Mouse (Mus musculus) CD4-positive, CD25-positive, alpha-beta regulatory T cell, adult 2 months (primary cell): ENCODE measurements around the gene Pax3.

ENCODE experiments used
- DNase-seq: peaks from one replicate; pipeline ENCODE4 v3.0.0-alpha.2; 2012; ENCODE audit warnings: low read depth, low spot score

The Pax3 gene

DNA sequence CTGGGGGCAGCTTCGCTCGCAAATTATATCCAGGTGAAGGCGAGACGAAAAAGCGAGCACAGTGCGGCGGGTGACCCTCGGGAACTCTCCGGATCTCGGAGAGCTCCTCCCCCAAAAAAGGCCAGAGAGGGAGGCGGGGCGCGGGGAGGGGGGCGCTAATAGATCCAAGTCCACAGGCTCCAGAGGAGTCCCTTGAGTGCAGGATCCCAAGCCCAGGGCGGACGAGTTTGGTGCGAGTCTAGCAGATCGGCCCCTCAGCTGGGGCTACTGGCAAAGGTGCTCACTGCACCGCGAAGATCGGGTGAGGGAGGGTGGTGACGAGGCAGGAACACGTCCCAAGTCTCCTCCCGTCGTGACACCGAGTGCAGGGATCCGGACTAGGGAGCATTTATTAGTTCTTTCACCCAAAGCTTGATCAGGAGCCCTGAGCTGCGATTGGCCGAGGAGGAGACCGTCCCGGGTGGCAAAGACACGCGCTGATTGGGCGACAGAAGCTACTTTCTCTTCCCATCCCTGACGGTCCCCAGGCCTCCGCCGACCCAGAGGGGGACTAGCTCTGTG, at the start of gene Pax3:
Gene Pax3 (minus strand): TSS at position 384 of the 561 bp plus-strand sequence.
- peak; percentile 18 for DNase-seq

DNA sequence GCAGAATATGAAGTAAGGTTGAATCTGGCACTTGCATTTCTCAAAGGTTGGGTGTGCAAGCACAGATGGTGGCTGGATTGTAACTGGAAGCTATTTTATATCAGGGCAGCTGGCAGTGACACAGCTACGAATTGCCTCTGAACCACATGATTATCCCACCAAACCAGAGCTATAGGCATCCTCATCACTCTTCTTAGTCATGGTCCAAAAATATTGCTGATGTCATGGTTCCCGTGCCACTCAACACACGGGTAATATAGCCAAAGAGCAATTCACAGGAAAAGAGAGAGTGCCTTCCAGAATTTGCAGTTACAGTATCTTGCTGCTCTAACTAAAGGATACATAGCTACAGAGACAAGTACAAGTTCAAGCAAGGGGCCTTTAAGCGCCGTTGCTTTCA, 37.4 kb upstream of the Pax3 start:
- DNase-seq = no peak

DNA sequence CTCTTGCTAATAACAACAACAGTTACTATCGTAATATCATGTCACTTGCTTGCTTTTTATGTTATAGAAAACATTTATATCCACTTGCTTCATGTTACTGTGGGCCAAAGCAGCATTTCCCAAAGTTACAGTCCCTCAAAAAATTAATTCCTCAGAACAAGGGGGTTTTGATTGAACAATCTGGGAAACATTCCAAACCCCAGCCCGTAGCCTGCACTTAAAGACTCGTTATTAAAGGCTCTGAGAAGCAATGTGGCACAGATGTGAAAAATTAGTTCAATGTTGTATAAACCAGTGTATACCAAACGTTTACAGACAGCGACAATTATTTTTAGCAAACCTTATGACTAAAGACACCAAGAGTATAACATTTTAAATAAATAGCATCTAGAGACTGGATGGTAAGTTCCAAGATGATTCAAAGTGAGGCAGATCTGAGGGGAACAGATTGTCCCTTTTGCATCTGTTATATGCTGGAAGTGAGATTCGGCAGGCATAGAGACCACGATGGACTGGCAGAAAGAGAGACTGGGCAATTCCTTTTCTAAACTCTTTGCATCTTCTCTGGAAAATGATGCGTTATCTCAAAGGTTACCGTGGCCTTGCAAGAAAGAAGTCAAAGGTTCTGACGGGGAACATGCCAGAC, 35.1 kb upstream of the Pax3 start:
- DNase-seq = no peak

GRCm38 (mm10) chr1:78229801-78230200, 32.9 kb upstream of the Pax3 start:
- DNase-seq = no peak

DNA sequence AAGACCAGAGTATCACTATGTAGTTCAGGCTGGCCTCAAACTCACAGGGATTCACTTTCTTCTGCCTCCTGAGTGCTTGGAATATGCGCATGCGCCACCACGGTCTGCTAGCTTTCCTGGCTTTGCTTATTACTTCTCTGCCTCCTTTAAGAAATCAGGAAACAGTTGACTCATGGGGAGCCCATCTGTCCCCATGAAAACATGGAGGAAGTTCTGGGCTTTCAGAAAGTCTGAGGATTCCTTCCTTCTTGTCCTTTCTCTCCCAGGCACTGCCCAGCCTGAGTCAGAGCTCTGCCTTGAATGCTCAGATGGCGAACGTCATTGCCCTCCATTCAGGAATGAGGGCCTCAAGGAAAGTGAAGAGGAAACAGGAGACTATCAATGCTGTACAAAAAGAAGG, 31.8 kb upstream of the Pax3 start:
- DNase-seq = no peak

DNA sequence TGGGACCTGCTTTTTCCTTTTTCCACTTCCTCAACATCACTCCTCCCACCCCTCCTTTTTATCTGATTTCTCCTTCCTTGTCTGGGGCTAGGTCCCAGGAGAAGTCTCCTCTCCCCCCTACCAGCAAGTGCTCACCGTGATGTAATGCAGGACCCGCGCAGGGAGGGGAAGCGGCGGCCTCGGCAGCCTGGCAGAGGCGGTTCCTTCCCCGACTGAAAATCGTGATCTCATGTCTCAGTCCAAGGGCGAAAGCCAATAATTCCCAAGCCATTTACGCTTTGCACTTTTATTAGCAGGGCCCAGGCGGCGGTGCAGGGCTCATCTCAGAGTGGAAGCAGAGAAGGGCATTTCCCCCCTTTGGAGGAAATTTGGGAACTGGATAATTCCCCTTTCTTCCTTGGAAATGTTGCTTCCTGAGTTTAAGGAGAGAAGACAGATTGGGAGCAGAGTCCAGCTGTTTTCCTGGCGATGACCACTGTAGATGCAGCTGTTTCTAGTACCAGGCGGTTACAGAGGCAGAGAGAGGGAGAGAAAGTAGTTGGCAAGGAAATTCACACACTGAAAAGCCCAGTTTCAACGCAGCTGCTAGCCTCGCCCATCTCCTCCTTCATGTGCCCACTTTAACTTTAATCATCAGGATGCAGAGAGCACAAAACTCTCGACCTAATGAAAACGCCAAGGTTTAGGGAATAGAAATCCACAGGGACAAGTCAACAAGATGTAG, 21.3 kb upstream of the Pax3 start:
- no peak for DNase-seq

- no peak for DNase-seq
These were observed 20.5 kb upstream of the Pax3 start for GRCm38 (mm10) chr1:78217151-78218034.

- DNase-seq = no peak
These were observed 19.7 kb upstream of the Pax3 start for GRCm38 (mm10) chr1:78216509-78217141.

DNA sequence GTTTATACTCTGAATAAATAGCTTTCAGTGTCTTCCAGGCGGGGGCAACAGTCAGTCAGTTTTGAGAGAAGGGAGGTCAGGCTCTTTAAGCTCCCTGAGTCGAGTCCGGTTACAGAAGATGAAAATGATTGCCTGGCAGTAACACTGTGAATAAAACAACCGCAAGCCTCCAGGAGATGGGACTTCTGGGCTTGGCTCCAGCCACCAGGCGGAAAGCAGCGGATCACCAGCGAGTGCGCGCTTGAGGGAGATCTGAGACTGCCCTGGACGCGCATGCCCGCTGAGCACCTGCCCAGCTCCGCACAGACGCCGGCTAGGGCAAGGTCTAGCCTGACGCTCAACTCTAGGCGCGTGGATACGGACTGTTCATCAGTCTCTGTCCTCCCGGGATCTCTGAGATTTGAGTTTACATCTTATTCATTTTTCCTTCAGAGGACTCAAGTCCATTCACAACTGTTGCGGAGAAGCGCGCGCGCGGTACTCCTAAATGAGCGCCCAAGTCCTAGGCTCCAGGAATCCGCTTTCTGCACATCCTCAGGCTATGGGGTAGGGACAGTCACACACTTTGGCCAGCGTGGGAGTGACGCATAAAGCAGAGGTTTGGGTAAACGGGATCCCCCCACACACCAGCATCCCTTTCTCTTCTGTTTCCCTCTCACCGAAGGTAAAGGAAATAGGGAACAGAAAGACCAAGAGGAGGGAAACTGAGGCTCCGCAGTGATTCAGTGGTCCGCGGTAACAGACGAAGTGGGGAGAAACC, 19.0 kb upstream of the Pax3 start:
- DNase-seq = no peak

DNA sequence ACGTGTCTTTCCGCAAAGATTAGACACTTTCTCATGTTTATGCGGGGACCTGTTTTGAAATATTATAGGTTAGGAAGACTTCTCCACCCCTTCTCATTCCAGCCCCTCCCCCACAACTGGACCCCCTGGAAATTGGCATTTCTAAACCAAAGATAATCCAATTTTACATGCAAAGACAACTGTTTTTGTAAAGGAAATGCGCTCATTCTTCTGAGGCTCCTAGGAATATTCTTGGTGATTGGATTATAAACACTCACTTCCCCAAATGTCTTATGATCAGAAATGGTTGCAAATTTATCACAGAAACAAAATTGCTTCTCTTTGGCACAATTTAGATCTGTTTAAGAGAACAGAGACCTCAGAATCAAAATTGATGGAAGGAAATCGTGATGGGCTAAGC, 14.1 kb upstream of the Pax3 start:
- DNase-seq = no peak

- no peak for DNase-seq
These were observed 13.6 kb upstream of the Pax3 start for GRCm38 (mm10) chr1:78210568-78210967.

DNA sequence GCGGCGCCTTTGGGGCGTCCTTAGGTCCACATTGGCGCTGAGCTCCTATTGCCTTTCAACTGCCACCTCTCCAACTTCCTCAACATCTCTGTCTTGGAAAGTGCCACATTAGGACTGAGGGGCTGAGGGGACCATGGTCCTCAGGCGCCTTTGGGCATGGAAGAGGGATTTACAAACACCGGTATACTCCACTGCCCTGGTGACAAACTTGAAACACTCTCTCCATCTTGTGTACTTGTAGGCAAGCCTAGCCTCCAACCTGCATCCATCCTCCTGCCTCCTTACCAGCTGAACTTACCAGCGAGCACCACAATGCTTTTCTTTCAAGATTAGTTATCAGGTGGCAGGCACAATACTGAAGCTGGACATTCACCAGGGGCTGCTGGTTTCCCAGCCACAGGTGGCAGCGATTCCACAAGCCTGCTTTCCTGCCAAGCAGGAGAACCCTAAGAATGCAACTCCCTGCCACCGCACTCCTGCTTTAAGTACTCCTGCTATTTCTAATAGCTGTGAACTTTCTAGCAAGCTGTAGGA, 11.4 kb upstream of the Pax3 start:
- DNase-seq = no peak

DNA sequence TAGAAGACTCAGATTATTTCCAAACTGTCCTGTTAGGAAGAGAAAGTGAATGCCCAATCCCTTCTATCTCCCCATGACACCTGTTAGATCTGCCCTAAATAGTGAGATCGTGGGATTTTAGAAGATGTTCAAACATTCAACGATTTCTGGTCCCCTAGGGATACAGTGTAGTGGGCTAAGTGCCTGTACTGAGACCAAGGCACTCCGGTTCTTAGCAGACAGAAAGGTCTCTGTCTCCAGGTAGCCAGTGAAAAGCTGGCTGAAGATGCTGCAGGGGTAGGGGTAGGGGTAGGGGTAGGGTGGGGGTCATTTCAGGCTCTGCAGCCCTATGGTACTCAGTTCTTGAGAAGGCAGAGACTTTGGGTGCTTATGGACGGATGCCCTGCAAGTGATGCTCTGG, 7.4 kb upstream of the Pax3 start:
- no peak for DNase-seq

DNA sequence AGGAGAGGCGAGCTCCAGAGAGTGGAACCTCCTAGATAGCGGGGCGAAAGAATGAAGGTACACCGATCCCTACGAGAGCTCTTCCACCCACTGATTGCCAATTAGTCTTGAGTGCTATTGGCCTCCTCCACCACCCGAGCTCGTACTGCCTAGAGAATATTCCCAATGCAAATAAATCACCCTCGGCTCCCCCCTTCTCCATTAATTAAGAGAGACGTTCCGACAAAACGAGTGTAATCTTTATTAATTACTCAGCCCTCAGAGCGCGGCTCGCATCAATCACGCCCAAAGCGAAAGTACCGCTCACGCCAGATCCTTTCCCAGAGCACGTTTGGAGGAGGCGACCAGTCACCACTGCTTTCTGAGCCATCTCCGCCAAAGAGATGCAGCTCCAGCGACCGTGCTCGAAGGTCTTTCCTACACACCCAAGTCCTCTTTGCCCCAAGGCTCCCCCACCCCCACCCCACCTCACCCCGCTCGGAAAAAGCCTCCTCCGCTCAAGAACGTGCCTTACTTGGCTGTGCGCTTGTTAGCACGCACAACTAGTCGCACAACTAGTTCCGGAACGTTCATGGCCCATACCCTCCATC, 6.8 kb upstream of the Pax3 start:
- peak; percentile 24 for DNase-seq

GRCm38 (mm10) chr1:78203086-78203614, 6.2 kb upstream of the Pax3 start:
- DNase-seq = no peak

DNA sequence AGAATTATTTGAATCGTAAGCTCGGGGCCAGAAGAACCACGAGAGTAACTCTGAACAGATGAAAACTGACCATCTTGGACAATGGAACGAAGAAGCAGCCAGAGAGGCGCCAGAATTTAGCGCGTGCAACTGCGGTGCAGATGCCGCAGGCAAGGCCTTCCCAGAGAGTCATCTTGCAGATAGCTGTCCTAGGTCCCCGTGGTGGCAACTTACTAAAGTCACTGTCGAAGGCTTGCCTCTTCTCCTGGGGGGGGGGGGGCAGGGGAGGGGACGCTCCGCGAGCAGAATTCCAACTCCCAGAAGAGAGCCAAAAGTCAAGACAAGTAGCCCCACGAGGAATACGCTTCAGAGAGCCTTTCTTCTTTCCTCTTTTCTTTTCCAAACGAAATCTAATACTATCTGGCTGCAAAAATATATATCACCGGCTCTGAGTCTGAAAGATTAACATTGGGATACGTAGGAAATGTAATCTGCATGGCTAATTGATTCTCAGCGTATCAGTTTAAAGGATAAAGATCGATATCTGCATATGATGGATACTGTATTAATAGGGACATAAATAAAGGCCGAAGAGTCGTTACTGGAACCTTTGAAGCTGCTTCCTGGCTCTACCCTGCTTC, 5.6 kb upstream of the Pax3 start:
- no peak for DNase-seq

GRCm38 (mm10) chr1:78201251-78202010, 4.5 kb upstream of the Pax3 start:
- DNase-seq = no peak

- no peak for DNase-seq
These were observed 3.3 kb upstream of the Pax3 start for GRCm38 (mm10) chr1:78200191-78200590.

GRCm38 (mm10) chr1:78199221-78199620, 2.3 kb upstream of the Pax3 start:
- no peak for DNase-seq
